Mouse (Mus musculus): ENCODE data around the gene Krt7.

DNA sequence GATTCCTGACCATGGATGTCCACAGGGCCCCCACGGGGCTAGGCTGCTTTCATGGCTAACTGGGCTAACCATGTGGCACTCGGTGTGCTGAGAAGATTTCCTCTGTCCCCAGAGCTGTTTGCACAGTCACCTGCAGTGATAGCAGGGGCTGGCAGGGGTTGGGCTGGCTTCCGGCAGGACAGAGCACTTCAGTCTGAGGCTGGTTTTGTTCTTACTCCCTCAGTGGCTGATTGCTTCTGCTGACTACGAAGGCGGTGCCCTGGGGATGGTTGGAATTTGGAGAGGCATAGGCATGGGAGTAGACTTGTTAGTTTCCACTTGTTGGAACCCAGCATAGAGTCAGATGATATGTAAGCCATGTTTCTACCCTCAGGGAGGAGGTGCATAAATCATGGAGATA, 14.1 kb downstream of the Krt7 start:
- TF ChIP-seq CTCF (IDR thresholded peaks at IDR 0.05; ENCODE audit: extremely low read depth, insufficient read depth, insufficient read length, insufficient replicate concordance) (no peak), POLR2A (IDR thresholded peaks at IDR 0.05; ENCODE audit: low read depth, low read length) (no peak)

All from spleen, adult 2 months (tissue).